Mouse (Mus musculus) limb, embryonic 10.5 days (tissue): ENCODE measurements around the gene Olfr247. TPM values are rescaled to one million over a fixed set of nuclear protein-coding genes. Genes with fewer than 3 reads are reported as not detected.
"Not testable (repeated sequence)": the region's sequence is repeated elsewhere in the genome, so short reads cannot be mapped to it uniquely, and the experiment has no call there.

ENCODE experiments used
- DNase-seq: peaks from one replicate; pipeline ENCODE4 v3.0.0-alpha.2; 2017; ENCODE audit warnings: low spot score
- H3K27ac ChIP-seq: fragments of 300-500 bp; sonication (generic); 2 replicates; pipeline ENCODE4 v1.5.1; 2016; ENCODE audit warnings: mild to moderate bottlenecking
- H3K27me3 ChIP-seq: fragments of 300-500 bp; sonication (generic); 2 replicates; pipeline ENCODE4 v1.6.1; 2016; ENCODE audit warnings: low read depth, mild to moderate bottlenecking; ENCODE audit not compliant: poor library complexity, severe bottlenecking
- H3K36me3 ChIP-seq: fragments of 300-500 bp; sonication (generic); 2 replicates; pipeline ENCODE4 v1.6.1; 2016; ENCODE audit warnings: mild to moderate bottlenecking, moderate library complexity
- H3K4me1 ChIP-seq: fragments of 300-500 bp; sonication (generic); 2 replicates; pipeline ENCODE4 v1.6.1; 2016
- H3K4me3 ChIP-seq: fragments of 300-500 bp; sonication (generic); 2 replicates; pipeline ENCODE4 v1.5.1; 2016; ENCODE audit warnings: mild to moderate bottlenecking, moderate library complexity
- H3K9me3 ChIP-seq: fragments of 300-500 bp; sonication (generic); replicated peaks from 2 replicates; pipeline ENCODE4 v1.6.1; 2016; ENCODE audit warnings: mild to moderate bottlenecking
- WGBS: fragments of 180-500 bp; shearing (Covaris S2); methylation state at CpG from one replicate; pipeline ENCODE4 v1.1.7; 2016; 5-methylcytosine and 5-hydroxymethylcytosine counted together
- polyA plus RNA-seq: library from polyadenylated mRNA; unstranded; fragments of >200 nt; fragmentation: Nextera tagmentation; extraction: Ambion mirVana; gene quantifications from 2 replicates; pipeline ENCODE4 v1.2.1, GENCODE M21; 2016

The Olfr247 gene
- polyA plus RNA-seq = not detected in 2 replicates

DNA sequence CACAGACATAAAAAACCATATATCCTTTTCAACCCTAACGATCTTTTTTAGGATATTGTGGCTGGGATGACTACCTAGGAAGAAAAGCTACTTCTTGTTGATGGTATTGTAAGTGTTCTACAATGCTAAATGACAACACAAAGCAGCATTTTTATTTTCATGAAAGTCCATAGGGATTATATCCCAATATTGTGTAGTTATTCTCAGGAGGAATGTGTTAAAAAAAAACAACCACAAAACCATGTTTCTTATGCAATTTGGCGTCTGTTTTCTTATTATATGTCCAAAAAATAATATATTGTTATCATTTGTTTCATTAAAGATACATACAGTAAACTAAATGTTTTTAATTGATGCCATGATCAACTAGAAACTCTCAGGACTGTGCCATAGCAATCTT is at the start of gene Olfr247:
Gene Olfr247 (minus strand): TSS at position 101 of the 400 bp plus-strand sequence.
- not testable (repeated sequence) for H3K4me1 ChIP-seq, H3K36me3 ChIP-seq, DNase-seq, H3K27ac ChIP-seq, H3K27me3 ChIP-seq, H3K4me3 ChIP-seq, H3K9me3 ChIP-seq
- WGBS = no CpG with 5 or more reads among the region's 2 CpGs

DNA sequence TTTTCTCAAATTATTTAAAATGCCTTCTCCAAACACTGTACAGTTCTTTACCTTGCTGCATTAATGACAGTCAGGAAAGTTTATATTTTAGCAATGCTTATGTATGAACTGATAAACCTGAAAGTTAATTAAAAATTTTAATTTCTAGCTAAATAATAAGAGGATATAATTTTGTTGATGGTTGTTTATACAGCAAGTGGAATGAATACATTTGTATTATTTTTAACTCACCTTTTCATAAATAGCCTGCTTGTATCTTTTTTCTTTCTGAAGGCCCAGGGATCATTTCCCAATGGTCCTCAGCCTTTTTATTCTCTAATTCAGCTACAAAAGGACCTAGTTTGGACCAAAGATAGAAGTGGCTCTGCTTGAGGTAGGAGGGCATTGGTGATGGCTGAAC is 36.4 kb upstream of the Olfr247 start, which contains the start of gene Olfr820:
Gene Olfr820 (plus strand): TSS at position 301 of the 400 bp plus-strand sequence.
- H3K9me3 ChIP-seq = no peaks in the 10 kb centered on the region
- DNase-seq = no peak
- no peaks in the 10 kb centered on the region for H3K36me3 ChIP-seq
- H3K4me3 ChIP-seq = no peak within 1 kb of the TSS
- H3K27ac ChIP-seq = no peak within 1 kb of the TSS
- no peaks in the 10 kb centered on the region for H3K4me1 ChIP-seq
- no peaks in the 10 kb centered on the region for H3K27me3 ChIP-seq

DNA sequence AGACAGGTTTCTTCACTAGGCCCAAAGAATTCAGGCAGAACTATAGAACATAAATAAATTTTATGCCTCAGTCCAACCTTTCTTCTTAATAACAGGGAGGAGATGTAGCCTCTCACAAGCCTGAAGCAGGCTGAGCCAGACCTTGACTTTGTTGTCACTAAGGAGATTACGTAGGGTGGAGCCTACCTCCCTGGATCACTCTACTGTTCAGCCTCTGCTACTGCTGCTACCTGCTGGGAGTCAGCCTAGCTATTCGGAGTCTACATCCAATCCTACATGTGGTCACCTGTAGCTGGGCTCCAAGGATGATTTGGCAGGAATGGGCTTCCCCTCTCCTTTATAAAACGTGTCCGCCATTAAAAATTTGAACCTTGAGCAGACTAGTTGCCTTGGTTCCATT is 29.4 kb upstream of the Olfr247 start:
- H3K27ac ChIP-seq, H3K36me3 ChIP-seq, H3K9me3 ChIP-seq, H3K4me1 ChIP-seq, H3K4me3 ChIP-seq, H3K27me3 ChIP-seq, DNase-seq: not testable (repeated sequence)
- 89% methylated on average over 4 of the region's 4 CpGs for WGBS

DNA sequence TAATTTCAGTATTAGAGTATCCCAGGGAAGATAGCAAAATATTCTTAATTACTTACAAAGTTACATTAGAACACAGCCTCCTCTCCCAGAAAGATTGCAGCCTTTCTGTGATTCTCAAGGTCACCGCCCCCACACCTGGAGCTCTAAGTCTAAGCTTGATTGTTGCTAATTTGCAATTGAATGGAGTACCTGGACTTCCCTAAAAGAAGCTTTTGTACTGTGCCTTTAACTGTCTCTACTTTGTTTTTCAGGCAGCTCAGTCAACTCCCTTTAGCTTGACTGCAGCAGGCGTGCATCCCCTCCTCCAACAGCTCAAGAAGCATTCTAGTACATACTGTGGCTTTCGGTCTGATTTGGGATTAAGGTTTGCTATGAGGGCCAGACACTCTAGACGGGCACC is 28.2 kb upstream of the Olfr247 start:
- 89% methylated on average over 4 of the region's 4 CpGs for WGBS
- not testable (repeated sequence) for DNase-seq, H3K4me1 ChIP-seq, H3K27me3 ChIP-seq, H3K4me3 ChIP-seq, H3K9me3 ChIP-seq, H3K36me3 ChIP-seq, H3K27ac ChIP-seq

DNA sequence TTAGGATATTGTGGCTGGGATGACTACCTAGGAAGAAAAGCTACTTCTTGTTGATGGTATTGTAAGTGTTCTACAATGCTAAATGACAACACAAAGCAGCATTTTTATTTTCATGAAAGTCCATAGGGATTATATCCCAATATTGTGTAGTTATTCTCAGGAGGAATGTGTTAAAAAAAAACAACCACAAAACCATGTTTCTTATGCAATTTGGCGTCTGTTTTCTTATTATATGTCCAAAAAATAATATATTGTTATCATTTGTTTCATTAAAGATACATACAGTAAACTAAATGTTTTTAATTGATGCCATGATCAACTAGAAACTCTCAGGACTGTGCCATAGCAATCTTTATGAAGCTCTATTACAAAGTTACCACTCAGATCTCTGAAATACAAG is 9.0 kb upstream of the Olfr247 start, which contains the start of gene Gm10310:
Gene Gm10310 (minus strand): TSS at position 101 of the 400 bp plus-strand sequence.
- H3K36me3 ChIP-seq, H3K27me3 ChIP-seq, H3K27ac ChIP-seq, H3K9me3 ChIP-seq, H3K4me1 ChIP-seq, H3K4me3 ChIP-seq, DNase-seq: not testable (repeated sequence)
- no CpG with 5 or more reads among the region's 1 CpGs for WGBS

DNA sequence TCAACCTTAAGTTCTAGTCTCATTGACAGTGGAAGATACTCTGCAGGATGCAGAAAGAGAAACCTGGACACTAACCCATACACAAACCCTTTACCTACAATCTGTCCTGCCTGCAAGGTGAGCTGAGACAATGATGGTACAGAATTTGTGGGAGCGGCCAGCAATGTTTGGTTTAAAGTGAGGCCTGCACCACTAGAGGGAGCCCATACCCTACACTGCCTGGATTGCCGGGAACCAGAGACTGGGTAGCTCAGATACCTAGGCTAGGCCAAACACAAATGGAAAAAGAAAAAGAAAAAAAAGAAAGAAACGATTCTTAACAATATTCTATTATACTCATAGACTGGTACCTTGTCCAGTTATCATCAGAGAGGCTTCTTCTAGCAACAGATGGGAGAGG is 5.9 kb upstream of the Olfr247 start:
- H3K27me3 ChIP-seq, H3K36me3 ChIP-seq, H3K4me3 ChIP-seq, H3K27ac ChIP-seq, H3K9me3 ChIP-seq, H3K4me1 ChIP-seq, DNase-seq: not testable (repeated sequence)
- WGBS = no CpG with 5 or more reads among the region's 3 CpGs

DNA sequence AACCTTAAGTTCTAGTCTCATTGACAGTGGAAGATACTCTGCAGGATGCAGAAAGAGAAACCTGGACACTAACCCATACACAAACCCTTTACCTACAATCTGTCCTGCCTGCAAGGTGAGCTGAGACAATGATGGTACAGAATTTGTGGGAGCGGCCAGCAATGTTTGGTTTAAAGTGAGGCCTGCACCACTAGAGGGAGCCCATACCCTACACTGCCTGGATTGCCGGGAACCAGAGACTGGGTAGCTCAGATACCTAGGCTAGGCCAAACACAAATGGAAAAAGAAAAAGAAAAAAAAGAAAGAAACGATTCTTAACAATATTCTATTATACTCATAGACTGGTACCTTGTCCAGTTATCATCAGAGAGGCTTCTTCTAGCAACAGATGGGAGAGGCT is 2.9 kb downstream of the Olfr247 start:
- not testable (repeated sequence) for H3K4me3 ChIP-seq, H3K4me1 ChIP-seq, DNase-seq, H3K9me3 ChIP-seq, H3K27ac ChIP-seq, H3K36me3 ChIP-seq, H3K27me3 ChIP-seq
- no CpG with 5 or more reads among the region's 3 CpGs for WGBS

DNA sequence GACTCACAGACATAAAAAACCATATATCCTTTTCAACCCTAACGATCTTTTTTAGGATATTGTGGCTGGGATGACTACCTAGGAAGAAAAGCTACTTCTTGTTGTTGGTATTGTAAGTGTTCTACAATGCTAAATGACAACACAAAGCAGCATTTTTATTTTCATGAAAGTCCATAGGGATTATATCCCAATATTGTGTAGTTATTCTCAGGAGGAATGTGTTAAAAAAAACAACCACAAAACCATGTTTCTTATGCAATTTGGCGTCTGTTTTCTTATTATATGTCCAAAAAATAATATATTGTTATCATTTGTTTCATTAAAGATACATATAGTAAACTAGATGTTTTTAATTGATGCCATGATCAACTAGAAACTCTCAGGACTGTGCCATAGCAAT is 8.8 kb downstream of the Olfr247 start, which contains the start of gene Olfr819:
Gene Olfr819 (minus strand): TSS at position 101 of the 400 bp plus-strand sequence.
- H3K27ac ChIP-seq, H3K4me1 ChIP-seq, H3K27me3 ChIP-seq, H3K9me3 ChIP-seq, H3K4me3 ChIP-seq, H3K36me3 ChIP-seq, DNase-seq: not testable (repeated sequence)
- whole genome bisulfite sequencing = 83% methylated on average over 2 of the region's 2 CpGs

DNA sequence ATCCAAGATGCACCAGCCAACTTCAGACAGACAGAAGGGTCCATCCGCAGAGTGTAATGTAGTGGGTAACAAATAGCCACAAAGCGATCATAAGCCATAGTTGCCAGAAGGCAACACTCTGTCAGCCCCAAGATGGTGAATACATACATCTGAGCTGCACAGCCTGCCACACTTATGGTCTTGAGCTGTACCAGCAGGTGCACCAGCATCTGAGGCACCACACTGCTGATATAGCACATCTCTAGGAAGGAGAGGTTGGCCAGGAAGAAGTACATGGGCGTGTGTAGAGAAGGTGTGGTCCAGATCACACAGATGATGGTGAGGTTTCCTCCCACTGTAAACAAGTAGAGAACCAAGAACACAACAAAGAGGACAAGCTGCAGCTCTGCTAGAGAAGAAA is 9.7 kb downstream of the Olfr247 start:
- not testable (repeated sequence) for H3K9me3 ChIP-seq, H3K36me3 ChIP-seq, H3K4me3 ChIP-seq, H3K4me1 ChIP-seq, H3K27ac ChIP-seq, H3K27me3 ChIP-seq, DNase-seq
- WGBS = 91% methylated on average over 2 of the region's 3 CpGs

DNA sequence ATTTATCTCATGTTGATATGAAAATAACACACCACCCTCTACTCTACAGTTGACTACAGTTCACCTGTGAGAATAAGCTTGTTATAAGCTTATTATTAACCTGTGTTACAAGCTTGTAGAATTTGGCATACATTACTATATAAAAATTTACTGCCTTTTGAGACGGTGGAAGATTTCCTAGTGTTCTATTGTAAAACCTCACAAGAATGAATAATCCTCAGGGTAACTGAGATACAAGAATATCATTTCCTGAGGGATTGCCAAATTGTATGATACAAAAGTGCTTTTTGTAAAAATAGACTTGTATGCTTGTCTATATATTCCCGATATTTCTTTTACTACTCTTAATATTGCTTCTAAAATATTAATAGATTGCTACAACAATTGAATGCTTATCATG is 26.9 kb downstream of the Olfr247 start, which contains the start of gene Olfr818:
Gene Olfr818 (minus strand): TSS at position 101 of the 400 bp plus-strand sequence.
- 93% methylated on average over 2 of the region's 2 CpGs for WGBS
- no peaks in the 10 kb centered on the region for H3K27me3 ChIP-seq

More for the DNA sequence above, 26.9 kb downstream of the Olfr247 start, which contains the start of gene Olfr818:
- Histone ChIP-seq H3K27ac (no peak within 1 kb of the TSS), H3K4me3 (no peak within 1 kb of the TSS), H3K9me3 (no peaks in the 10 kb centered on the region), H3K36me3 (no peaks in the 10 kb centered on the region), H3K4me1 (no peaks in the 10 kb centered on the region)
- no peak for DNase-seq

Other genes with a start within 250 kb of the Olfr247 start
- gene Olfr805, start 246.8 kb downstream of the Olfr247 start, polyA plus RNA-seq = not detected in 2 replicates
- gene Olfr806, start 234.2 kb downstream of the Olfr247 start, polyA plus RNA-seq = not detected in 2 replicates
- not detected in 2 replicates for gene Olfr807, start 218.3 kb downstream of the Olfr247 start, polyA plus RNA-seq
- not detected in 2 replicates for gene Olfr808, start 210.7 kb downstream of the Olfr247 start, polyA plus RNA-seq
- not detected in 2 replicates for gene Olfr809, start 201.5 kb downstream of the Olfr247 start, polyA plus RNA-seq
- gene Olfr810, start 181.2 kb downstream of the Olfr247 start, polyA plus RNA-seq = not detected in 2 replicates
- not detected in 2 replicates for gene Olfr811, start 171.7 kb downstream of the Olfr247 start, polyA plus RNA-seq
- gene Olfr812, start 130.0 kb downstream of the Olfr247 start, polyA plus RNA-seq = not detected in 2 replicates
- not detected in 2 replicates for gene Olfr813, start 120.8 kb downstream of the Olfr247 start, polyA plus RNA-seq
- not detected in 2 replicates for gene Olfr814, start 96.3 kb downstream of the Olfr247 start, polyA plus RNA-seq
- not detected in 2 replicates for gene Olfr815, start 70.3 kb downstream of the Olfr247 start, polyA plus RNA-seq
- gene Olfr816, start 60.5 kb downstream of the Olfr247 start, polyA plus RNA-seq = not detected in 2 replicates
- not detected in 2 replicates for gene Olfr818, start 27.0 kb downstream of the Olfr247 start, polyA plus RNA-seq
- gene Olfr819, start 8.9 kb downstream of the Olfr247 start, polyA plus RNA-seq = not detected in 2 replicates
- not detected in 2 replicates for gene Gm10310, start 8.9 kb upstream of the Olfr247 start, polyA plus RNA-seq
- not detected in 2 replicates for gene Olfr820, start 36.5 kb upstream of the Olfr247 start, polyA plus RNA-seq
- not detected in 2 replicates for gene Olfr821, start 54.2 kb upstream of the Olfr247 start, polyA plus RNA-seq
- gene Olfr822, start 95.1 kb upstream of the Olfr247 start, polyA plus RNA-seq = not detected in 2 replicates
- gene Olfr823, start 139.2 kb upstream of the Olfr247 start, polyA plus RNA-seq = not detected in 2 replicates
- not detected in 2 replicates for gene Olfr824, start 153.9 kb upstream of the Olfr247 start, polyA plus RNA-seq
- not detected in 2 replicates for gene Olfr825, start 190.6 kb upstream of the Olfr247 start, polyA plus RNA-seq
- not detected in 2 replicates for gene Olfr826, start 208.0 kb upstream of the Olfr247 start, polyA plus RNA-seq
- gene Olfr827, start 238.3 kb upstream of the Olfr247 start, polyA plus RNA-seq = not detected in 2 replicates